Mouse (Mus musculus) liver, embryonic 13.5 days (tissue): ENCODE measurements around the gene Pitpna. TPM values are rescaled to one million over a fixed set of nuclear protein-coding genes. Genes with fewer than 3 reads are reported as not detected.
A peak's percentile ranks its signal among the peaks of the same experiment; 100 is the strongest.

Experiments used
- ATAC-seq: fragments of 200-750 bp; cut with Nextera tagmentation; 2 replicates; pipeline ENCODE4 v1.8.0; 2017; ENCODE audit warnings: low read depth, mild to moderate bottlenecking, moderate number of reproducible peaks, moderate library complexity
- DNase-seq: peaks from one replicate; pipeline ENCODE4 v3.0.0; 2022
- H3K27ac ChIP-seq: fragments of 300-500 bp; sonication (generic); 2 replicates; pipeline ENCODE4 v1.5.1; 2015; ENCODE audit warnings: moderate library complexity, mild to moderate bottlenecking, inconsistent platforms
- H3K27me3 ChIP-seq: fragments of 300-500 bp; sonication (generic); 2 replicates; pipeline ENCODE4 v1.6.1; 2015; ENCODE audit warnings: mild to moderate bottlenecking, inconsistent platforms
- H3K36me3 ChIP-seq: fragments of 300-500 bp; sonication (generic); 2 replicates; pipeline ENCODE4 v1.6.1; 2015; ENCODE audit warnings: mild to moderate bottlenecking, inconsistent platforms
- H3K4me1 ChIP-seq: fragments of 300-500 bp; sonication (generic); replicated peaks from 2 replicates; pipeline ENCODE4 v1.6.1; 2015; ENCODE audit warnings: inconsistent platforms
- H3K4me2 ChIP-seq: fragments of 300-500 bp; sonication (generic); 2 replicates; pipeline ENCODE4 v1.6.1; 2015; ENCODE audit warnings: inconsistent platforms, mild to moderate bottlenecking, moderate library complexity
- H3K4me3 ChIP-seq: fragments of 300-500 bp; sonication (generic); replicated peaks from 2 replicates; pipeline ENCODE4 v1.5.1; 2015; ENCODE audit warnings: mild to moderate bottlenecking, inconsistent platforms
- H3K9ac ChIP-seq: fragments of 300-500 bp; sonication (generic); 2 replicates; pipeline ENCODE4 v1.6.1; 2015; ENCODE audit warnings: mild to moderate bottlenecking, inconsistent platforms
- H3K9me3 ChIP-seq: fragments of 300-500 bp; sonication (generic); replicated peaks from 2 replicates; pipeline ENCODE4 v1.6.1; 2016; ENCODE audit warnings: inconsistent platforms
- WGBS: fragments of 180-500 bp; shearing (Covaris S2); methylation state at CpG from one replicate; pipeline ENCODE4 v1.1.7; 2015; ENCODE audit not compliant: insufficient replicate concordance; 5-methylcytosine and 5-hydroxymethylcytosine counted together
- polyA plus RNA-seq: library from polyadenylated mRNA; unstranded; fragments of >200 nt; fragmentation: Nextera tagmentation; extraction: Ambion mirVana; gene quantifications from 2 replicates; pipeline ENCODE4 v1.2.1, GENCODE M21; 2015

The Pitpna gene
- polyA plus RNA-seq, 1 experiment from 2014 or later: 33.2 TPM

GRCm38 (mm10) chr11:75574378-75575123 is 13.3 kb upstream of the Pitpna start:
- Histone ChIP-seq H3K36me3 (no peaks in the 10 kb centered on the region), H3K9me3 (no peaks in the 10 kb centered on the region), H3K4me2 (no peak overlapping the region), H3K27ac (no peak overlapping the region), H3K4me3 (no peak overlapping the region), H3K4me1 (peaks cover 30% of the 10 kb centered on the region), H3K9ac (no peak overlapping the region), H3K27me3 (peaks cover 5% of the 10 kb centered on the region; the same call in 1 of the 2 replicates)
- 69% methylated on average over 5 of the region's 5 CpGs for WGBS
- ATAC-seq: no peak
- no peak for DNase-seq

- Histone ChIP-seq H3K9ac (no peak overlapping the region), H3K36me3 (no peaks in the 10 kb centered on the region), H3K4me2 (no peak overlapping the region), H3K4me1 (peaks cover 27% of the 10 kb centered on the region), H3K27me3 (peaks cover 5% of the 10 kb centered on the region; the same call in 1 of the 2 replicates), H3K4me3 (no peak overlapping the region), H3K9me3 (no peaks in the 10 kb centered on the region), H3K27ac (no peak overlapping the region)
- DNase-seq (no peak), ATAC-seq (no peak)
- WGBS: 32% methylated on average over 9 of the region's 9 CpGs
These were observed 12.3 kb upstream of the Pitpna start for GRCm38 (mm10) chr11:75575560-75576123.

- Histone ChIP-seq H3K9ac (no peak overlapping the region), H3K4me2 (no peak overlapping the region), H3K27ac (no peak overlapping the region), H3K9me3 (no peaks in the 10 kb centered on the region), H3K4me3 (no peak overlapping the region), H3K4me1 (no peaks in the 10 kb centered on the region), H3K36me3 (no peaks in the 10 kb centered on the region), H3K27me3 (no peaks in the 10 kb centered on the region)
- DNase-seq: no peak
- ATAC-seq: no peak
- WGBS: 76% methylated on average over 5 of the region's 5 CpGs
These were observed 9.3 kb upstream of the Pitpna start for GRCm38 (mm10) chr11:75578609-75579008.

- H3K4me2 ChIP-seq: no peak overlapping the region
- no peak overlapping the region for H3K4me3 ChIP-seq
- DNase-seq: no peak
- no peaks in the 10 kb centered on the region for H3K4me1 ChIP-seq
- no peaks in the 10 kb centered on the region for H3K9me3 ChIP-seq
- H3K27me3 ChIP-seq: no peaks in the 10 kb centered on the region
- no peak overlapping the region for H3K9ac ChIP-seq
- H3K27ac ChIP-seq: no peak overlapping the region
- ATAC-seq: no peak
- H3K36me3 ChIP-seq: no peaks in the 10 kb centered on the region
- WGBS: 87% methylated on average over 7 of the region's 7 CpGs
These were observed 6.3 kb upstream of the Pitpna start for GRCm38 (mm10) chr11:75581495-75582149.

GRCm38 (mm10) chr11:75583521-75583920 is 4.4 kb upstream of the Pitpna start:
- 65% methylated on average over 2 of the region's 2 CpGs for WGBS
- ATAC-seq: no peak

GRCm38 (mm10) chr11:75585061-75585460 is 2.8 kb upstream of the Pitpna start:
- no peak for ATAC-seq
- H3K9me3 ChIP-seq: no peaks in the 10 kb centered on the region
- no peak overlapping the region for H3K9ac ChIP-seq
- H3K4me3 ChIP-seq: no peak overlapping the region
- H3K4me1 ChIP-seq: peaks cover 22% of the 10 kb centered on the region
- no peak overlapping the region for H3K27ac ChIP-seq
- 49% methylated on average over 4 of the region's 4 CpGs for WGBS
- no peak for DNase-seq
- no peak overlapping the region for H3K4me2 ChIP-seq
- no peaks in the 10 kb centered on the region for H3K27me3 ChIP-seq
- H3K36me3 ChIP-seq: no peaks in the 10 kb centered on the region

More at GRCm38 (mm10) chr11:75583521-75583920, 4.4 kb upstream of the Pitpna start:
- Histone ChIP-seq H3K9ac (no peak overlapping the region), H3K36me3 (no peaks in the 10 kb centered on the region), H3K27me3 (no peaks in the 10 kb centered on the region), H3K27ac (no peak overlapping the region), H3K4me3 (no peak overlapping the region), H3K4me2 (no peak overlapping the region), H3K9me3 (no peaks in the 10 kb centered on the region), H3K4me1 (peaks cover 10% of the 10 kb centered on the region)
- DNase-seq: no peak

- no peaks in the 10 kb centered on the region for H3K36me3 ChIP-seq
- H3K27me3 ChIP-seq: no peaks in the 10 kb centered on the region
These were observed 1.9 kb upstream of the Pitpna start for GRCm38 (mm10) chr11:75585978-75586377.

GRCm38 (mm10) chr11:75586963-75587362 is 934 bp upstream of the Pitpna start:
- 68% methylated on average over 5 of the region's 5 CpGs for WGBS
- no peak overlapping the region for H3K27ac ChIP-seq
- H3K4me3 ChIP-seq: no peak overlapping the region

More at GRCm38 (mm10) chr11:75585978-75586377, 1.9 kb upstream of the Pitpna start:
- 67% methylated on average over 5 of the region's 5 CpGs for WGBS
- Histone ChIP-seq H3K27ac (no peak overlapping the region), H3K9ac (no peak overlapping the region), H3K4me3 (no peak overlapping the region), H3K4me2 (no peak overlapping the region), H3K4me1 (peaks cover 27% of the 10 kb centered on the region), H3K9me3 (no peaks in the 10 kb centered on the region)
- no peak for ATAC-seq
- no peak for DNase-seq

GRCm38 (mm10) chr11:75588285-75588941 is 516 bp downstream of the Pitpna start:
- Histone ChIP-seq H3K4me3 (peak overlapping the region; percentile 92), H3K27me3 (no peaks in the 10 kb centered on the region), H3K9ac (peak overlapping the region; percentile 96), H3K4me1 (peaks cover 38% of the 10 kb centered on the region), H3K9me3 (no peaks in the 10 kb centered on the region), H3K27ac (peak overlapping the region; percentile 85), H3K36me3 (peaks cover 14% of the 10 kb centered on the region), H3K4me2 (peak overlapping the region; percentile 99)
- under 1% methylated on average over 37 of the region's 37 CpGs for WGBS
- peak; percentile 64 for ATAC-seq
- DNase-seq: peak; percentile 28

More at GRCm38 (mm10) chr11:75586963-75587362, 934 bp upstream of the Pitpna start:
- ATAC-seq: no peak
- no peaks in the 10 kb centered on the region for H3K9me3 ChIP-seq
- H3K4me1 ChIP-seq: peaks cover 28% of the 10 kb centered on the region
- no peak for DNase-seq
- H3K36me3 ChIP-seq: no peaks in the 10 kb centered on the region
- H3K27me3 ChIP-seq: no peaks in the 10 kb centered on the region
- peak overlapping the region; percentile 99; the same call in 1 of the 2 replicates for H3K4me2 ChIP-seq
- no peak overlapping the region for H3K9ac ChIP-seq

- no peaks in the 10 kb centered on the region for H3K9me3 ChIP-seq
- no peak overlapping the region for H3K4me2 ChIP-seq
- H3K9ac ChIP-seq: no peak overlapping the region
- no peak overlapping the region for H3K4me3 ChIP-seq
- no peak for ATAC-seq
- peaks cover 33% of the 10 kb centered on the region for H3K36me3 ChIP-seq
- DNase-seq: no peak
- peaks cover 65% of the 10 kb centered on the region for H3K4me1 ChIP-seq
- H3K27ac ChIP-seq: 0 out of 2 replicates have a peak overlapping the region, but pooled peaks have one; percentile 11
- H3K27me3 ChIP-seq: no peaks in the 10 kb centered on the region
- 48% methylated on average over 5 of the region's 5 CpGs for WGBS
These were observed 4.7 kb downstream of the Pitpna start for GRCm38 (mm10) chr11:75592612-75593011.

GRCm38 (mm10) chr11:75594431-75594830 is 6.5 kb downstream of the Pitpna start:
- Histone ChIP-seq H3K36me3 (peaks cover 46% of the 10 kb centered on the region), H3K4me1 (peaks cover 51% of the 10 kb centered on the region), H3K9ac (no peak overlapping the region), H3K4me3 (no peak overlapping the region), H3K4me2 (no peak overlapping the region), H3K9me3 (no peaks in the 10 kb centered on the region), H3K27me3 (no peaks in the 10 kb centered on the region), H3K27ac (no peak overlapping the region)
- WGBS: 65% methylated on average over 9 of the region's 9 CpGs
- ATAC-seq (no peak), DNase-seq (no peak)
